Mouse (Mus musculus) heart, adult 18-20 months (tissue): ENCODE results near the gene Ciz1. TPM values are rescaled to one million over a fixed set of nuclear protein-coding genes. Genes with fewer than 3 reads are reported as not detected.
"Not testable (repeated sequence)": the region's sequence is repeated elsewhere in the genome, so short reads cannot be mapped to it uniquely, and the experiment has no call there.

Experiments
- DNase-seq, 2 experiments: peaks; one replicate each; pipeline ENCODE4 v3.0.0; 2021 to 2022; ENCODE audit warnings: mixed read lengths in 1 of 2
- total RNA-seq, 2 experiments: library from RNA; stranded (reverse); gene quantifications; 2 replicates each; pipeline ENCODE4 v1.2.3; 2021

Gene Ciz1
- total RNA-seq, 2 experiments from 2014 or later: 19.1 to 27.2 TPM

GRCm38 (mm10) chr2:32347019-32347418 is 5.1 kb upstream of the Ciz1 start:
- no peak for DNase-seq

- DNase-seq: no peak
Observed at GRCm38 (mm10) chr2:32348311-32348710, 3.8 kb upstream of the Ciz1 start.

GRCm38 (mm10) chr2:32349625-32350255 is 2.4 kb upstream of the Ciz1 start:
- no peak for DNase-seq

- DNase-seq: peak in 1 of 2 experiments; percentile 46
Observed at GRCm38 (mm10) chr2:32350471-32351051, 1.6 kb upstream of the Ciz1 start.

- DNase-seq: no peak
Observed at GRCm38 (mm10) chr2:32351471-32351961, 611 bp upstream of the Ciz1 start.

GRCm38 (mm10) chr2:32353007-32353542 is 948 bp downstream of the Ciz1 start, which contains the start of gene Dnm1:
Dnm1 (minus strand) TSS chr2:32353338.
- peak; percentile 90 to 94 for DNase-seq

GRCm38 (mm10) chr2:32353836-32354235 is 1.7 kb downstream of the Ciz1 start:
- no peak for DNase-seq

GRCm38 (mm10) chr2:32354336-32354895 is 2.3 kb downstream of the Ciz1 start:
- no peak for DNase-seq

GRCm38 (mm10) chr2:32356216-32356615 is 4.1 kb downstream of the Ciz1 start:
- no peak for DNase-seq

- DNase-seq: no peak
Observed at GRCm38 (mm10) chr2:32357710-32358109, 5.6 kb downstream of the Ciz1 start.

- DNase-seq: no peak
Observed at GRCm38 (mm10) chr2:32358381-32358780, 6.3 kb downstream of the Ciz1 start.

GRCm38 (mm10) chr2:32360741-32361140 is 8.6 kb downstream of the Ciz1 start:
- DNase-seq: peak; percentile 83 to 88

GRCm38 (mm10) chr2:32361437-32361836 is 9.3 kb downstream of the Ciz1 start:
- DNase-seq: peak; percentile 78 to 86

- not testable (repeated sequence) for DNase-seq
Observed at GRCm38 (mm10) chr2:32362274-32362673, 10.1 kb downstream of the Ciz1 start.

- peak; percentile 95 for DNase-seq
Observed at GRCm38 (mm10) chr2:32362817-32363340, 10.8 kb downstream of the Ciz1 start.

- DNase-seq: peak in 1 of 2 experiments; percentile 71
Observed at GRCm38 (mm10) chr2:32363376-32364106, 11.4 kb downstream of the Ciz1 start.

- no peak for DNase-seq
Observed at GRCm38 (mm10) chr2:32364121-32364520, 12.0 kb downstream of the Ciz1 start.

- DNase-seq: no peak
Observed at GRCm38 (mm10) chr2:32367315-32367714, 15.2 kb downstream of the Ciz1 start.

- DNase-seq: peak; percentile 42 to 65
Observed at GRCm38 (mm10) chr2:32374191-32374590, 22.1 kb downstream of the Ciz1 start.

- no peak for DNase-seq
Observed at GRCm38 (mm10) chr2:32375317-32375940, 23.3 kb downstream of the Ciz1 start.

GRCm38 (mm10) chr2:32376963-32377362 is 24.8 kb downstream of the Ciz1 start:
- DNase-seq: no peak
